In genomic region chr1:134540610-134541009, GRCm38 (mm10) we compare ENCODE assay signal across 34 mouse cellular contexts. TPM values are rescaled to one million over a fixed set of nuclear protein-coding genes. Genes with fewer than 3 reads are reported as not detected.
A peak's percentile ranks its signal among the peaks of the same experiment; 100 is the strongest.
DNase-seq lines count a peak whose midpoint lies in the region; ATAC-seq and TF ChIP-seq lines count a peak whose summit lies in the region.
"Had no signal": no experiment of that assay in that cellular context is flagged by ENCODE, and none has a peak within 500 bp of the region (broad histone marks: within the 10 kb centered on the region; RNA-seq: fewer than 3 reads in every experiment).

No protein-coding gene starts in this region.

- peak; percentile 47; the same call in 1 of the 2 replicates for ATAC-seq in embryonic facial prominence, embryonic 14.5 days (ENCODE audit: low read depth)
- no peak for ATAC-seq in stomach, postnatal 0 days (ENCODE audit: low FRiP score, low TSS enrichment)
- ATAC-seq: forebrain, embryonic 14.5 days; forebrain, postnatal 0 days; intestine, postnatal 0 days had no signal

- peaks cover 12 to 20% of the 10 kb centered on the region in 2 experiments for H3K4me1 ChIP-seq in ES-E14 (ENCODE audit: control insufficient read depth in 2 of 2, insufficient read depth in 2 of 2, low read length in 2 of 2, poor library complexity in 1 of 2)
- no peaks in the 10 kb centered on the region for H3K4me1 ChIP-seq in embryonic facial prominence, embryonic 14.5 days (ENCODE audit: control insufficient read depth, insufficient read depth, low read length)
- H3K4me1 ChIP-seq in stomach, postnatal 0 days (replicated peaks; ENCODE audit: control insufficient read depth, insufficient read depth): no peaks in the 10 kb centered on the region
- H3K4me1 ChIP-seq: embryonic facial prominence, embryonic 12.5 days; heart, embryonic 10.5 days; heart, embryonic 13.5 days; hindbrain, embryonic 12.5 days; hindbrain, embryonic 15.5 days had no signal

- H3K4me3 ChIP-seq in ES-E14 (ENCODE audit: insufficient read depth in 1 of 2, low read depth in 1 of 2, low read length in 2 of 2, poor library complexity in 1 of 2, severe bottlenecking in 1 of 2): peak overlapping the region in 1 of 2 experiments; percentile 14; a peak in 1 of 4 replicates
- no peak overlapping the region for H3K4me3 ChIP-seq in embryonic facial prominence, embryonic 14.5 days (ENCODE audit: low read depth, low read length)
- H3K4me3 ChIP-seq in stomach, postnatal 0 days (ENCODE audit: low read depth, low read length): no peak overlapping the region
- H3K4me3 ChIP-seq: embryonic facial prominence, embryonic 12.5 days; heart, adult 2 months; heart, embryonic 10.5 days; heart, embryonic 13.5 days; hindbrain, embryonic 12.5 days; hindbrain, embryonic 15.5 days had no signal

- no peaks in the 10 kb centered on the region for H3K27me3 ChIP-seq in embryonic facial prominence, embryonic 14.5 days (replicated peaks; ENCODE audit: control insufficient read depth, insufficient read depth, low read length)
- no peaks in the 10 kb centered on the region for H3K27me3 ChIP-seq in stomach, postnatal 0 days (ENCODE audit: control insufficient read depth, insufficient read depth, low read length)
- H3K27me3 ChIP-seq: embryonic facial prominence, embryonic 12.5 days; heart, embryonic 13.5 days; hindbrain, embryonic 12.5 days; hindbrain, embryonic 15.5 days had no signal

- DNase-seq in urinary bladder, postnatal 25 days (ENCODE audit: low spot score): peak; percentile 41
- DNase-seq in urinary bladder, postnatal 4 days (ENCODE audit: low spot score in 2 of 2): no peak
- no peak for DNase-seq in ES-E14 (ENCODE audit: low read depth, low spot score)
- peak; percentile 62 for DNase-seq in embryonic facial prominence, embryonic 14.5 days (ENCODE audit: low spot score)
- DNase-seq in stomach, postnatal 0 days (ENCODE audit: low spot score): no peak
- DNase-seq in ovary, postnatal 36 days (ENCODE audit: low spot score): no peak
- no peak for DNase-seq in adrenal gland, postnatal 14 days
- DNase-seq in kidney, postnatal 36 days: no peak
- DNase-seq: adrenal gland, adult 2 months; adrenal gland, postnatal 25 days; B cell, adult 2 months; cerebellum, adult 11-12 months; cerebellum, adult 8-10 months; cerebellum, postnatal 10 days; cerebellum, postnatal 36 days; embryo, embryonic 11 days; forebrain, postnatal 0 days; gastrocnemius, postnatal 25 days; heart, adult 2 months; heart, postnatal 14 days; heart, postnatal 4 days had no signal

- no peaks in the 10 kb centered on the region for H3K36me3 ChIP-seq in ES-E14 (ENCODE audit: control insufficient read depth, insufficient read depth, low read length, poor library complexity, severe bottlenecking)
- no peaks in the 10 kb centered on the region for H3K36me3 ChIP-seq in embryonic facial prominence, embryonic 14.5 days (ENCODE audit: control insufficient read depth, insufficient read depth, low read length)
- no peaks in the 10 kb centered on the region for H3K36me3 ChIP-seq in stomach, postnatal 0 days (ENCODE audit: control insufficient read depth, insufficient read depth, low read length)
- H3K36me3 ChIP-seq: embryonic facial prominence, embryonic 12.5 days; heart, embryonic 10.5 days; heart, embryonic 13.5 days; hindbrain, embryonic 12.5 days; hindbrain, embryonic 15.5 days had no signal

- TF ChIP-seq EP300 in stomach, postnatal 0 days (optimal IDR thresholded peaks at IDR 0.05): no peak

- H3K9ac ChIP-seq in ES-E14 (ENCODE audit: insufficient read depth, low read depth, low read length, poor library complexity, severe bottlenecking): peak overlapping the region; percentile 13; the same call in 1 of the 2 replicates
- H3K9ac ChIP-seq in embryonic facial prominence, embryonic 14.5 days (ENCODE audit: low read depth, low read length): no peak overlapping the region
- H3K9ac ChIP-seq in stomach, postnatal 0 days (ENCODE audit: low read length): no peak overlapping the region
- H3K9ac ChIP-seq: embryonic facial prominence, embryonic 12.5 days; forebrain, postnatal 0 days; heart, embryonic 13.5 days; hindbrain, embryonic 12.5 days; hindbrain, embryonic 15.5 days had no signal

- no peak overlapping the region for H3K4me2 ChIP-seq in embryonic facial prominence, embryonic 14.5 days (ENCODE audit: low read depth, low read length)
- no peak overlapping the region for H3K4me2 ChIP-seq in stomach, postnatal 0 days (replicated peaks; ENCODE audit: low read depth)
- H3K4me2 ChIP-seq: embryonic facial prominence, embryonic 12.5 days; heart, embryonic 13.5 days; hindbrain, embryonic 12.5 days; hindbrain, embryonic 15.5 days had no signal

- 79% methylated on average over 10 of the region's 10 CpGs for WGBS in embryonic facial prominence, embryonic 14.5 days
- 75% methylated on average over 10 of the region's 10 CpGs for WGBS in stomach, postnatal 0 days

- TF ChIP-seq CTCF in stomach, postnatal 0 days (IDR thresholded peaks at IDR 0.05; ENCODE audit: low read depth): no peak

- no peaks in the 10 kb centered on the region for H3K9me3 ChIP-seq in ES-E14 (ENCODE audit: control insufficient read depth, insufficient read depth, low read depth, low read length)
- H3K9me3 ChIP-seq in embryonic facial prominence, embryonic 14.5 days (ENCODE audit: control insufficient read depth, low read length): no peaks in the 10 kb centered on the region
- H3K9me3 ChIP-seq in stomach, postnatal 0 days (ENCODE audit: control insufficient read depth, low read length): no peaks in the 10 kb centered on the region
- H3K9me3 ChIP-seq: hindbrain, embryonic 12.5 days; hindbrain, embryonic 15.5 days had no signal

- in situ Hi-C loops in ES-E14 (cut with MboI; ENCODE audit: low sequenced_read_pairs in 2 of 2, unreplicated experiment in 2 of 2): no loop called here

- peak overlapping the region; percentile 73 for H3K27ac ChIP-seq in ES-E14 (ENCODE audit: insufficient read depth, low read depth, low read length, poor library complexity, severe bottlenecking)
- no peak overlapping the region for H3K27ac ChIP-seq in embryonic facial prominence, embryonic 14.5 days (replicated peaks; ENCODE audit: low read depth, low read length)
- H3K27ac ChIP-seq in stomach, postnatal 0 days (replicated peaks): peak overlapping the region; percentile 45
- H3K27ac ChIP-seq: embryonic facial prominence, embryonic 12.5 days; heart, adult 2 months; heart, embryonic 10.5 days; heart, embryonic 13.5 days; hindbrain, embryonic 12.5 days; hindbrain, embryonic 15.5 days had no signal

TF ChIP-seq in ES-E14, 5 proteins besides CTCF, POLR2A, EP300 and RAD21:
- no peak for TF ChIP-seq ZNF384 (IDR thresholded peaks at IDR 0.05; ENCODE audit: low read depth, low read length)
- no peak for TF ChIP-seq HCFC1 (IDR thresholded peaks at IDR 0.05; ENCODE audit: borderline replicate concordance, insufficient read depth, low read length)
- no peak for TF ChIP-seq ZC3H11A (IDR thresholded peaks at IDR 0.05; ENCODE audit: borderline replicate concordance, low read depth, low read length)
- no peak for TF ChIP-seq CHD2 (IDR thresholded peaks at IDR 0.05; ENCODE audit: low read depth, low read length)
- TF ChIP-seq MAFK (IDR thresholded peaks at IDR 0.05; ENCODE audit: insufficient read depth, low read depth, low read length): no peak

RNA-seq across cellular contexts. Expression of gene Mgat4e, which starts 8.9 kb away (rescaled TPM):
- 0.76 and 2.1 TPM in 2 replicates for total RNA-seq in ES-E14 (2012; rRNA removed)
- polyA plus RNA-seq in embryonic facial prominence, embryonic 14.5 days (2014; fragmentation: Nextera tagmentation; extraction: Ambion mirVana): not detected in 2 replicates
- not detected in 2 replicates for polyA plus RNA-seq in stomach, postnatal 0 days (2015; fragmentation: Nextera tagmentation; extraction: Ambion mirVana)
- not detected in 2 replicates for total RNA-seq in adrenal gland, postnatal 14 days (2021)
- total RNA-seq: adrenal gland, adult 2 months; adrenal gland, postnatal 25 days; forebrain, postnatal 0 days; gastrocnemius, adult 8-10 months; gastrocnemius, postnatal 25 days; heart, adult 2 months; heart, postnatal 14 days; heart, postnatal 4 days had no signal
- polyA plus RNA-seq: adrenal gland, adult 2 months; cortical plate, adult 2 months; forebrain, embryonic 11.5 days; forebrain, embryonic 14.5 days; forebrain, postnatal 0 days; frontal cortex, adult 2 months; heart, adult 2 months; heart, embryonic 10.5 days; heart, embryonic 13.5 days; heart, embryonic 16.5 days; hindbrain, embryonic 12.5 days; hindbrain, embryonic 15.5 days; intestine, embryonic 14.5 days; intestine, postnatal 0 days had no signal

RNA-seq across cellular contexts. Expression of gene Kdm5b, which starts 19.4 kb away (rescaled TPM):
- 127 and 182 TPM in 2 replicates for total RNA-seq in ES-E14 (2012; rRNA removed)
- polyA plus RNA-seq in embryonic facial prominence, embryonic 14.5 days (2014; fragmentation: Nextera tagmentation; extraction: Ambion mirVana): 63.0 and 68.5 TPM in 2 replicates
- 28.5 and 29.5 TPM in 2 replicates for polyA plus RNA-seq in stomach, postnatal 0 days (2015; fragmentation: Nextera tagmentation; extraction: Ambion mirVana)
- total RNA-seq in adrenal gland, postnatal 14 days (2021): 42.0 and 44.0 TPM in 2 replicates

RNA-seq across cellular contexts. Expression of gene Rabif, which starts 46.2 kb away (rescaled TPM):
- 23.3 and 24.9 TPM in 2 replicates for total RNA-seq in ES-E14 (2012; rRNA removed)
- polyA plus RNA-seq in embryonic facial prominence, embryonic 14.5 days (2014; fragmentation: Nextera tagmentation; extraction: Ambion mirVana): 42.9 and 44.6 TPM in 2 replicates
- polyA plus RNA-seq in stomach, postnatal 0 days (2015; fragmentation: Nextera tagmentation; extraction: Ambion mirVana): 31.4 and 32.2 TPM in 2 replicates
- 26.4 and 29.9 TPM in 2 replicates for total RNA-seq in adrenal gland, postnatal 14 days (2021)

Comparison
In these comparisons a context has a peak if more than half of its experiments do, and no peak if none do; other contexts are left out.
1. DNase-seq: peak in urinary bladder, postnatal 25 days (single experiment) and embryonic facial prominence, embryonic 14.5 days (single experiment); none in urinary bladder, postnatal 4 days (0 of 2), ES-E14 (single experiment), stomach, postnatal 0 days (single experiment), ovary, postnatal 36 days (single experiment), adrenal gland, postnatal 14 days (single experiment) and kidney, postnatal 36 days (0 of 2).